Mouse (Mus musculus) right cerebral cortex, postnatal 36 days (tissue): Measurements from ENCODE around the gene Gm20503.

ENCODE experiments used
- DNase-seq, 2 experiments: peaks; one replicate each; pipeline ENCODE4 v3.0.0; 2022; ENCODE audit warnings: low spot score in 2 of 2, mixed read lengths in 1 of 2

Gene Gm20503

GRCm38 (mm10) chr4:59002948-59003805, at the start of gene Gm20503:
Gm20503 (plus strand) TSS chr4:59003210.
- DNase-seq: peak; percentile 85 to 88

DNA sequence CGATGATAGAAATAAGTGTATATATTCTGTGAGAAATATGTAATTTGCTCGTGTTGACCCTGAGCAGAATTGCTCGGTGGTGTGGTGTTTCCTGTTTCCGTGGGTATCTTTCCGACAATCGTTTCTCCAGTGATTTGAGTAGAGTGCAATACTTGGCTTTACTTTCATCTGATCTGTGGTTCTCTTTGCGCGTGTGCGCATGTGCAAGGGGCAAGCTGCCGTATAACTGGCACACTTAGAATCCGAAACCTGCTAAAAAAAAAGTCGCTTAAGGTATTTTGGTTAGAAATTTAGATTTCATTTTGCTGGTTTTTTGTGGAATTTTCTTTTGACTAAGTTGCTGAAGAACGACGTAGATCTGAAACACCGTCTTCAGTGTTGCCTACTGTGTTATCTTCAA, 41.3 kb upstream of the Gm20503 start:
- DNase-seq: no peak

- DNase-seq: no peak
Measured at GRCm38 (mm10) chr4:58963271-58963670, 39.7 kb upstream of the Gm20503 start.

GRCm38 (mm10) chr4:58965136-58965535, 37.9 kb upstream of the Gm20503 start:
- no peak for DNase-seq

DNA sequence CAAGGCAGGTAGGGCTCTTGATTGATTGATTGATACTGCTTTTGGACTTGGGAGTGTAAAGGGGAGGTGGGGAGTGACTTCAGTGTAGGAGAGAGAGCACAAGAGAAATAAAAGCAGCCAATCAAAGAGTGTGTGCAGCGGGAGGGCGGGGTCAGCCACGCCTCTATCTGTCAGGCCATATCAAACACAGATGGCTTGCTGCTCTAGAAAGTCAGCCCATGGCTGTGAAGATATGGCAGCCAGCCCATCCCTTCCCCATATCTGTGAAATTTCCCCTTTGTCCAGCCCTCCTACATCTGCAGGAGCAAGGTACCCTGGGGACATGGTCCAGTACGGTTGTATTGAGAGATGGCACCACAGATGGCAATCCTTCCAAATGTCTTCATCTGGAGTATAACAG, 32.3 kb upstream of the Gm20503 start:
- no peak for DNase-seq

DNA sequence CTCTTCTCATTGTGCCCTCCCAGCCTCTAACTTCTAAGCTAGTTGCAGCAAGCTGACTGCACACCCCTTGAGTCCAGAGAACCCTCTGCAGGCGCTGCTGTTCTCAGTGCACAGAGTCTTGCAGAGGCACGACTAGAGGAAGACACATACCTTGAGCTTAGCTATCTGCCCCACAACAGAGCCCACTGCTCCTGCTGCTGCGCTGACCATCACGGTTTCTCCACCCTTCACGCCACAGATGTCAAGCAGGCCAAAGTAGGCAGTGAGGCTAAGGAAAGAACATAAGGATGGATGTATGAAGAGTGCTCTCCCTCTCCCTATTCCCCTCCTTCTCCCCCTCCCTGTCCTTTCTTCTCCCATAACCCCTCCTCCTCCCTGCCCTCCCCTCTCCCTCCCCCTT, 27.3 kb upstream of the Gm20503 start:
- no peak for DNase-seq

DNA sequence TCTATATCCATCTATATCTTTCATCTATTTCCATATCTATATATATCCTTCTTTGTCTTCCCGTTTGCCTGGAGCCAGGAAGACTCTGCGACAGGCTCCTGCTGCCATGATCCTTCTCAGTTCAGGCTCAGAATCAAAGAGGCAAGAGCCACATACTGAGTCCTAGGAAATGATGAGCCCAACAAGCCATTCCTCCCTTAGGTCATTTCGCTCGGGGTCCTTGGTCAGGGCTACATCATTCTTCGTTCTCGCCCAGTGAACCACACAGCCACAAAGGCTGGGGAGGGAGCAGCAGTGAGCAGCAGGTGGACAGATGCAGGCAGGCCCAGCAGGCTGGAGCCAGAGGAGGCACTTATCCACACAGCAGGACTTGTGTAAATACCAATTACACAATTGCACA, 21.6 kb upstream of the Gm20503 start:
- DNase-seq: no peak

GRCm38 (mm10) chr4:58982806-58983205, 20.2 kb upstream of the Gm20503 start:
- no peak for DNase-seq

DNA sequence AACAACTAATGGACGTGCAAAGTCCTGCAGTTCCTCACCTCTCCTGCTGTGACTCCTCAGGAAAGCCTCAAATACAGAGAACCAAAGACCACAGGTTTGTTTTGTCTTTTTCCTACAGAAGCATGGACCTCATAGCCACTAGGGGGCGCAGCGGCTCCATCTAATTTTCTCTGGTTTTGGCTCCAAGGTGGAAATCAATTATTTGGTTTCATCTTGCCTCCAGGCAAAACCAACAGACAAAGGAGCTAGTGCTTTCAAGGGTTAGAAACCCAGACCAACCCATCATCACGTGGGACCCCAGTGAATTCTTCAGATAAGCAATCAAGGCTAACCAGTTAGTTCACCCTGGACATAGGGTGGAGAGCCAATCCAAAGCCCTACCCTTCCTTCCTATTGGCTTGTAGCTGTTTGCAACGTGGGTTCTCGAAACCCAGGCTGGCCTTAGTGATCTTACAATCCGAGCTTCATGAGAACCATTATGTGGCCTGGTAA, 17.8 kb upstream of the Gm20503 start:
- DNase-seq: peak; percentile 38 to 47

- DNase-seq: peak; percentile 70 to 73
Measured at GRCm38 (mm10) chr4:58986540-58987190, 16.3 kb upstream of the Gm20503 start, which contains the start of gene Ptgr1. Ptgr1 (minus strand) TSS chr4:58987119.

DNA sequence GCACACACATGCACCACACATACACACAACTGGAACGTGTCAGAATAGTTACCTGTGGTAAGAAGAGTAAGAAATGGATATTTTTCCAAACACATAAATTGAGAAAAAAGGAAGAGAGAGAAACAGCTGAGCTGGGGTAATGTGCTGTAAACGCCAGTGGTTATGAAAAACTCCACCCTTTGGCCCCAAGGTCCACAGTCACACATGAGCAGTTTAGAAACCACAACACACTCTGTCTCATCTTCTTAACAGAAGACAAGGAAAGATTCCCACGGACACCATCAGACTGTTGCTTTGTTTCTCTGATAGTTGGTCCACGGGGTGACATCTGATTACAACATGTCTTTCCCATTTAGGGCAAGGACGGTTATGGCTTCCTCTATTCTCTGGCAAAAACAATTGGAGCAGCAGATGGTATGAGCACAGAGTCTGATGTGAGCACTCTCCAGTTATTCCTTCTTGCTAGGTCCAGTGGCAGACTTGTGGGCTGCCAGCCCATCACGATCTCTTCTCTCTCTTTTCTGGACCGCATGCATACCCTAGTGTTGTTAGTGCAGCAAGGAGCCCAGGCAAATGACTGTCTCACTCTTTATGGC, 13.6 kb upstream of the Gm20503 start:
- DNase-seq: no peak

DNA sequence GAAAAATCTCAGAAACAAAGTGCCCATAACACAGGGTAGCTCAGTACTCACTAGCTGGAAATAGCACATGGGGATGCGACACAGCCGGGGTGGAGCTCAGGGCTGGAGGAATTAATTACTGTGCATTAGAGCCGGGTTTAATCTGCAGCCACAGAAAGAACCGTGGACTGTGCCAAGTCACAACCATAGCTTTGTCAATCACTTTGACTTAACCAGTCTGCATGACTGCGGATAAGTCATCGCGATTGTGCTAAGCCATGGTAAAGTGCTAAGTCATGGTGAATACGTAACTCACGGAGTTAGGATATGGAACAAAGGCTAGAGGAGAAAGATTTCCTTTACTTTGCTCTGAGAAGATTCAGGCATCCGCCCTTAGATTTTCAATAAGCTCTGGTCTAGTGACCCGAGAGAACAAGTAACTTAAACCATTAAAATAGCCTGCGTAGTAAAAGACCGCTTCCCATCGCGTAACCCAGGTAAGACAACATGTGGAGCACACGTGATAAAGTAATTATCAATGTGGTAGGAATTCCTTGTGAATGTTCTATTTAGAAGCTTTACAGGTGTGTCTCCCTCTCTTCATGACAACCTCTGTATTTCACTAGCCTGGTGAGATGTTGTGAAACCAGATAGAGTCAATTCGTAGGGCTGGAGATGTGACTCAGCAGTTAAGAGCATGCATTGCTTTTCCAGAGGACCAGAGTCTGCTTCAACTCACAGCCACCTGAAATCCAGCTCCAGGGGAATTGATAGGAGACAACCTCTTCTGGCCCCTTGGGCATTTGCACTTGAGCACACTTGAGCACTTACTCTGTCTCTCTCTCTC, 12.2 kb upstream of the Gm20503 start:
- DNase-seq: no peak

DNA sequence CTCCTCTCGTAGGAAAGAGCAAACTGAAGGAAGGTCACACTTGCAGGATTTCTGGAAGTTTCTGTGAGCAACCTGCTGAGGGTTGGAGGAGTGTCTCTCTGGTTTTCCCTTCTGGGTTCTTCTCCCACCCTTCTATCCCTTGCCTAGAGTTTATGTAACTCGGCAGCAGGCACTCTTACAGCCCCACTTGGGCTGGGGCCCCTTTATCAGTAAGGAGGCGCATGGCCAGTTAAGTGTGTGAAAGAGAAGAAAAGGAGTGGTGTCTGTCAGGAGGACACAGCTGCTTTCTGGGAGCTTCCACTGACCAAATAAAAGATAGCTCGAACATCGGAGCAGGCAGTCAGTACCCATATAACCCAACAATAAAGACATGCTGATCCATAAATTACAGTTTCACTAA, 10.8 kb upstream of the Gm20503 start:
- DNase-seq: no peak

DNA sequence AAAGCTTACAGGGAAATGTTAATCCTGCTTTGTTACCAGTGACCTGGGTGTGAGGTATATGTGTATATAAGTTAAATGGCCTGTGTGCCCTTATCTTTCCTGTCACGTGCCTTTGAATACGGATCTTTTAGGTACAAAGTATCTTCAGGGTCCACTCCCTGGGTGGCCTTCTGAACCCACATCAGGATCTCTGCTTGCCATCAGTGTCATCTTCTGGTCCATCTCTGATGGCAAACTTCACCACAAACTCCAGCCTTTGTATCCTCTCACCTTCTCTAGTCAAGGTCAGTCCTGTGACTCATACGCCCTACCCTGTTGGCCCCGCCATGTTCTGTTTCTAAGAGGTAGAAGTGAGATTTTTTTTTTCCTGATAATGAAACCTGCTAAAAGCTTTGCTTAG, 8.2 kb upstream of the Gm20503 start, which contains the start of gene Dnajc25:
Dnajc25 (plus strand) TSS at position 301 of the 400 bp plus-strand sequence.
- DNase-seq: no peak

GRCm38 (mm10) chr4:58995251-58995693, 7.7 kb upstream of the Gm20503 start:
- DNase-seq: no peak

DNA sequence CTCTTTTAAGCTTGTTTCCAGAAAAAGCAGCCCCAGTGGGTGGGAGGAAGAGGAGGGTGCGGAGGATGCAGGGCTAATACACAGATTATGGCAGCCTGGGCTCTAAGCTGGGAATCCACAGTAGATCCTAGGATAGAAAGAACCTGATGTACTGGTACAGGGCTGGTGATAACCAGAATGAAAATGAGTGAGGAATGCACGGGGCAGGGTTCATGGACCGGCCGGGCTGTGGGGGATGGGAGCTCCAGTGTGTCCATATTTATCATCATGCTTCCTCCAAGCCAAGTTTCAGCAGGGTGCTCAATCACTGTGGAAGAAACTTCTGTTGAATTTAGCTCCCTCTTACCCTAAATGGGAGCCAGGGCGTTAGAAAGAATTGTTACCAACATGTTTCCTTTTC, 5.9 kb upstream of the Gm20503 start:
- no peak for DNase-seq

GRCm38 (mm10) chr4:58998688-58999087, 4.3 kb upstream of the Gm20503 start:
- DNase-seq: no peak

DNA sequence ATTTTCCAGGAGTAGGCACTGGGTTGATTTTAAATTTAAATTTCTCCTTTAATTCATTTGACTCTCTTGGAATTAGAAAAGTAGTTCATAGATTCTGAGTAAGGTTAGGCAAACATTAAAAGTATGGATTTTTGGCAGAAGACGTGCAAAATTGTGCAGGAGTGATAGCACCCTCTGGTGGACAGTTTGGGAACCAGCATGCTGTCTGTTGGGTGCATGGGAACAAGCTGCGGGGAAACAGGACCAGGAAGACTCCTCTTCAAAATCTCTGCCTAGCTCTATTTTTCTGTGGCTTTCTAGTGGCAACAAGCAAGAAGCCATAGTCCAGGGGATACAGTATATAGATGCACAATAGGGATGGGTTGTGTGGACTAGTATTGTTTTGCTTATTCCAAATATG, 3.3 kb upstream of the Gm20503 start:
- peak; percentile 43 to 46 for DNase-seq

GRCm38 (mm10) chr4:59000614-59001013, 2.4 kb upstream of the Gm20503 start:
- DNase-seq: no peak

DNA sequence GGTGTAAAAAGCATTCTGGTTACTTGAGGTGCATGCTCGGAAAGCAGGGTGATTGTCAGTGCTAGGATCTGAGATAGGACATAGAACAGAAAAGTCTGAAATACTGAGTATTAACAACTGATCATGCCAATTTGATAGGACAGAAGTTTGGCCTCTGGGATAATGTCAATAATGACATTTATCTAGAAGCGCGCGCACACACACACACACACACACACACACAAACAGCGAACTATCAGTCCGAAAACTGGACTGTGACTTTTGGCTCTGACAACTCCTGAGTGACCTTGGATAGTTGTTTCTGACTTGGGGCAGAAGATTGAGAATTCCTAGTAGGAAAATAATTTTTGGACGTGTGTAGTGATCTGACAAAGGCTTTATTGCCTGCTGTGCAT, 793 bp downstream of the Gm20503 start:
- DNase-seq: no peak

GRCm38 (mm10) chr4:59006211-59006610, 3.2 kb downstream of the Gm20503 start:
- no peak for DNase-seq
